Mouse (Mus musculus) midbrain, embryonic 13.5 days (tissue): ENCODE measurements around the gene Xrcc4. TPM values are rescaled to one million over a fixed set of nuclear protein-coding genes. Genes with fewer than 3 reads are reported as not detected.

Source experiments
- polyA plus RNA-seq: library from polyadenylated mRNA; unstranded; fragments of >200 nt; fragmentation: Nextera tagmentation; extraction: Ambion mirVana; gene quantifications from 2 replicates; pipeline ENCODE4 v1.2.1, GENCODE M21; 2015

Xrcc4 gene
- polyA plus RNA-seq, 1 experiment from 2014 or later: 12.9 TPM

Other genes with a start within 250 kb of the Xrcc4 start
- 50.6 and 52.5 TPM in 2 replicates for gene Tmem167, start 485 bp downstream of the Xrcc4 start, polyA plus RNA-seq